ENCODE assay signal across 8 mouse cellular contexts in genomic region chr13:105153955-105154354, GRCm38 (mm10).
A peak's percentile ranks its signal among the peaks of the same experiment; 100 is the strongest.
DNase-seq lines count a peak whose midpoint lies in the region; ATAC-seq lines count a peak whose summit lies in the region.

No protein-coding gene starts in this region.

- H3K4me2 ChIP-seq in midbrain, embryonic 12.5 days (replicated peaks), result no peak overlapping the region
- H3K4me2 ChIP-seq in midbrain, embryonic 11.5 days, result no peak overlapping the region

- no peak for DNase-seq in frontal cortex, postnatal 10 days (ENCODE audit: low spot score in 2 of 2)
- no peak for DNase-seq in midbrain, embryonic 11.5 days (ENCODE audit: low spot score, missing footprints)
- DNase-seq in lung, postnatal 10 days, result peak; percentile 31
- DNase-seq in c-Kit-positive CD71-positive TER-119-positive erythroid progenitor cells, embryonic 14.5 days (ENCODE audit: low spot score), result no peak
- no peak for DNase-seq in MN1 (ENCODE audit: low spot score)

- no peak overlapping the region for H3K27ac ChIP-seq in midbrain, embryonic 12.5 days (replicated peaks)
- no peak overlapping the region for H3K27ac ChIP-seq in midbrain, embryonic 11.5 days (ENCODE audit: low read depth, low read length)

- no peaks in the 10 kb centered on the region for H3K9me3 ChIP-seq in midbrain, embryonic 12.5 days
- H3K9me3 ChIP-seq in midbrain, embryonic 11.5 days (ENCODE audit: control insufficient read depth, low read length), result no peaks in the 10 kb centered on the region

- no peaks in the 10 kb centered on the region for H3K27me3 ChIP-seq in midbrain, embryonic 12.5 days
- no peaks in the 10 kb centered on the region for H3K27me3 ChIP-seq in midbrain, embryonic 11.5 days (ENCODE audit: control insufficient read depth, insufficient read depth, low read length)

- H3K4me1 ChIP-seq in midbrain, embryonic 12.5 days, result no peaks in the 10 kb centered on the region
- no peaks in the 10 kb centered on the region for H3K4me1 ChIP-seq in midbrain, embryonic 11.5 days (ENCODE audit: control insufficient read depth, insufficient read depth, low read length)

- H3K9ac ChIP-seq in midbrain, embryonic 12.5 days (replicated peaks), result no peak overlapping the region
- no peak overlapping the region for H3K9ac ChIP-seq in midbrain, embryonic 11.5 days (ENCODE audit: low read length)

- H3K4me3 ChIP-seq in midbrain, embryonic 12.5 days, result no peak overlapping the region
- no peak overlapping the region for H3K4me3 ChIP-seq in midbrain, embryonic 11.5 days (ENCODE audit: low read depth, low read length)

- peak; percentile 74 for ATAC-seq in frontal cortex, adult (ENCODE audit: low TSS enrichment)
- 0 out of 2 replicates have a peak, but pooled peaks have one; percentile 31 for ATAC-seq in midbrain, embryonic 12.5 days (ENCODE audit: low FRiP score, low read depth)
- no peak for ATAC-seq in midbrain, embryonic 11.5 days (ENCODE audit: low FRiP score)
- ATAC-seq in cerebellum, adult (ENCODE audit: insufficient number of reproducible peaks, low FRiP score, low TSS enrichment), result peak; percentile 59

- H3K36me3 ChIP-seq in midbrain, embryonic 12.5 days, result no peaks in the 10 kb centered on the region
- H3K36me3 ChIP-seq in midbrain, embryonic 11.5 days (ENCODE audit: control insufficient read depth, insufficient read depth, low read length), result no peaks in the 10 kb centered on the region

- 55% methylated on average over 4 of the region's 4 CpGs for WGBS in midbrain, embryonic 12.5 days
- WGBS in midbrain, embryonic 11.5 days, result 59% methylated on average over 4 of the region's 4 CpGs
